Mouse (Mus musculus) subcutaneous adipose tissue, adult 2 months (tissue): Measurements from ENCODE around the gene Pde5a. TPM values are rescaled to one million over a fixed set of nuclear protein-coding genes. Genes with fewer than 3 reads are reported as not detected.

Experiments used
- polyA plus RNA-seq: library from polyadenylated mRNA; depleted of rRNA; stranded (reverse); fragments of >200 nt; gene quantifications from 2 replicates; pipeline ENCODE4 v1.2.3, GENCODE M21; 2012; ENCODE audit warnings: low replicate concordance; rRNA removed

The Pde5a gene
- 2.9 and 20.0 TPM in 2 replicates for polyA plus RNA-seq

DNA sequence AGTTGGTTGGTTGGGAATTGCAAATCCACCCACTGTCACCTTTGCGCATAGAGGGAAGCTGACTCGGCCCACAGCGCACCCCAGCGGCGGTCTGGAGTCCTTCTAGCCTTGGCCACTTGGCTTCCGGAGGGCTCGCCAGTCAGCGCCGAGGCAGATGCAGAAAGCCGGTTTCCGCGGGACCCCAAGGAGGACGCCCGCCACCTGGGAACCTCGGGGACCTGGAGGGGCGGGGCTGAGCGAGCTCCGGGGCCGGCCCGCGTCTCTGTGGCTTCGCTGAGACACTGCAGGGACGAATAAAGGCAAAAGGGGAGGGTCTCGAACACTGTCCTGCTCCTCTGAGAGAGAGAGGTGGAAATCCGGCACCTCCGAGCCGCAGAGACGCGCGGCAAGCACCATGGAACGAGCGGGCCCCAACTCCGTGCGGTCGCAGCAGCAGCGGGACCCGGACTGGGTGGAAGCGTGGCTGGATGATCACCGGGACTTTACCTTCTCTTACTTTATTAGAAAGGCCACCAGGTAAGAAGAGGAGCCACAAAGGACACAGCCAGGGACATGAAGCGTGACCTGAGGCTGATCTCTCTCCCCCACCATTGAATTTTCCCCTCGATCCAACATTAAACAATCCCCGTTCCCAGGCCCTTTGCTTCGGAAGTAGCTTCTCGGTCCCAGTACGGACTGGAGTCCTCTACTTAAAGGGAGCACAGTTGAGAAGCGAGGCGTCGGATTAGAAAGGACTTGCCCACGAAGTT is at the start of gene Pde5a:
TSS of gene Pde5a (plus strand) at position 96 of the 749 bp plus-strand sequence.

DNA sequence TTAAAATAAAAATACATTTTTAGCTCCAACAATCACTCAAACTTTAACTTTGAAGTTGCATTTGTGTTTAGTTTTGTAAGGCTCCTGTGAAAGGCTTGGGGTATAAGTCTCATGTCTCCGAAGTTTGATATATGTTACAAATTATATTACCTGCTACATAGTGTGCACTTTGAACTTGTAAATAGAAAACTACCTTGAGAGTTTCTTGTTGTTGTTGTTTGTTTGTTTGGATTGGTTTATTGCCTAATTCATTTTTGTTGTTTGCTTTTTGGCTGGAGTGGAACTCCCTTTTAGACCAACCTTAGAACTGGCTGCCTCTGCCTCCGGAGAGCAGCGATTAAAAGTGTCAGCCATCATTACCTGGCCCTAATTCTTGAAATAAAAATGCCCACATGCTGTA is 166.0 kb downstream of the Pde5a start, which contains the start of gene Fabp2:
TSS of gene Fabp2 (plus strand) at position 301 of the 400 bp plus-strand sequence.

Other genes with a start within 250 kb of the Pde5a start
- gene Fnbp1l, start 109.2 kb upstream of the Pde5a start, polyA plus RNA-seq = 9.0 and 14.8 TPM in 2 replicates
- not detected in 2 replicates for gene Fabp2, start 166.1 kb downstream of the Pde5a start, polyA plus RNA-seq
- gene Gm10959, start 190.4 kb downstream of the Pde5a start, polyA plus RNA-seq = not detected in 2 replicates
- gene 1810037I17Rik, start 195.3 kb downstream of the Pde5a start, polyA plus RNA-seq = 53.2 and 65.7 TPM in 2 replicates